ENCODE assay signal across 13 mouse cellular contexts in genomic region chr2:163712473-163712872, GRCm38 (mm10). TPM values are rescaled to one million over a fixed set of nuclear protein-coding genes. Genes with fewer than 3 reads are reported as not detected.
A peak's percentile ranks its signal among the peaks of the same experiment; 100 is the strongest.
DNase-seq lines count a peak whose midpoint lies in the region; ATAC-seq and TF ChIP-seq lines count a peak whose summit lies in the region.
"Had no signal": no experiment of that assay in that cellular context is flagged by ENCODE, and none has a peak within 500 bp of the region (broad histone marks: within the 10 kb centered on the region; RNA-seq: fewer than 3 reads in every experiment).

No protein-coding gene starts in this region.

- no peak for ATAC-seq in embryonic facial prominence, embryonic 12.5 days (ENCODE audit: insufficient number of reproducible peaks, insufficient read depth, low FRiP score, low TSS enrichment)
- no peak for ATAC-seq in kidney, postnatal 0 days (replicated peaks; ENCODE audit: low FRiP score, low read depth)
- ATAC-seq in common myeloid progenitor, adult 5-6 weeks (replicated peaks; ENCODE audit: low read depth, poor library complexity, severe bottlenecking), result peak; percentile 33
- ATAC-seq: hindbrain, embryonic 16.5 days had no signal

- no peak overlapping the region for H3K4me2 ChIP-seq in embryonic facial prominence, embryonic 12.5 days (replicated peaks)
- H3K4me2 ChIP-seq in kidney, postnatal 0 days (ENCODE audit: low read length), result no peak overlapping the region
- H3K4me2 ChIP-seq: limb, embryonic 12.5 days had no signal

- no peaks in the 10 kb centered on the region for H3K9me3 ChIP-seq in embryonic facial prominence, embryonic 12.5 days
- no peaks in the 10 kb centered on the region for H3K9me3 ChIP-seq in embryonic facial prominence, embryonic 10.5 days
- no peaks in the 10 kb centered on the region for H3K9me3 ChIP-seq in kidney, postnatal 0 days (replicated peaks; ENCODE audit: low read length)
- H3K9me3 ChIP-seq: limb, embryonic 12.5 days had no signal

- no peak for TF ChIP-seq CTCF in kidney, postnatal 0 days (IDR thresholded peaks at IDR 0.05; ENCODE audit: low read depth)
- TF ChIP-seq CTCF in olfactory bulb, adult 2 months (IDR thresholded peaks at IDR 0.05; ENCODE audit: insufficient read depth, low read depth, low read length), result no peak

- WGBS in embryonic facial prominence, embryonic 12.5 days, result 74% methylated on average over 7 of the region's 7 CpGs
- 74% methylated on average over 7 of the region's 7 CpGs for WGBS in embryonic facial prominence, embryonic 10.5 days
- WGBS in kidney, postnatal 0 days, result 67% methylated on average over 7 of the region's 7 CpGs
- 49% methylated on average over 7 of the region's 7 CpGs for WGBS in olfactory bulb, adult 2 months

- peaks cover 13% of the 10 kb centered on the region for H3K4me1 ChIP-seq in embryonic facial prominence, embryonic 12.5 days
- H3K4me1 ChIP-seq in embryonic facial prominence, embryonic 10.5 days, result peaks cover 19% of the 10 kb centered on the region
- H3K4me1 ChIP-seq in kidney, postnatal 0 days (replicated peaks; ENCODE audit: insufficient read depth, low read length), result 0 out of 2 replicates have a peak, but pooled peaks cover 4% of the 10 kb centered on the region
- H3K4me1 ChIP-seq in olfactory bulb, adult 2 months (ENCODE audit: control insufficient read depth, insufficient read depth, low read length), result peaks cover 32% of the 10 kb centered on the region

- no peaks in the 10 kb centered on the region for H3K36me3 ChIP-seq in embryonic facial prominence, embryonic 12.5 days
- H3K36me3 ChIP-seq in embryonic facial prominence, embryonic 10.5 days (replicated peaks), result peaks cover 23% of the 10 kb centered on the region
- H3K36me3 ChIP-seq in kidney, postnatal 0 days (ENCODE audit: insufficient read depth, low read length), result no peaks in the 10 kb centered on the region

- H3K4me3 ChIP-seq in embryonic facial prominence, embryonic 12.5 days, result no peak overlapping the region
- no peak overlapping the region for H3K4me3 ChIP-seq in embryonic facial prominence, embryonic 10.5 days
- H3K4me3 ChIP-seq in kidney, postnatal 0 days (replicated peaks; ENCODE audit: low read depth, low read length), result no peak overlapping the region
- H3K4me3 ChIP-seq in olfactory bulb, adult 2 months (ENCODE audit: insufficient read depth, low read depth, low read length), result no peak overlapping the region
- H3K4me3 ChIP-seq: limb, embryonic 12.5 days had no signal

- no peak for TF ChIP-seq POLR2A in olfactory bulb, adult 2 months (IDR thresholded peaks at IDR 0.05; ENCODE audit: insufficient read depth, low read depth, low read length)

- peak overlapping the region; percentile 11; the same call in 1 of the 2 replicates for H3K9ac ChIP-seq in embryonic facial prominence, embryonic 12.5 days
- no peak overlapping the region for H3K9ac ChIP-seq in kidney, postnatal 0 days (ENCODE audit: low read depth, low read length)
- H3K9ac ChIP-seq: limb, embryonic 12.5 days had no signal

- H3K27me3 ChIP-seq in embryonic facial prominence, embryonic 12.5 days, result no peaks in the 10 kb centered on the region
- H3K27me3 ChIP-seq in embryonic facial prominence, embryonic 10.5 days (replicated peaks; ENCODE audit: low read depth, poor library complexity, severe bottlenecking), result no peaks in the 10 kb centered on the region
- no peaks in the 10 kb centered on the region for H3K27me3 ChIP-seq in kidney, postnatal 0 days (ENCODE audit: insufficient read depth, low read length)
- H3K27me3 ChIP-seq: limb, embryonic 12.5 days had no signal

- H3K27ac ChIP-seq in embryonic facial prominence, embryonic 12.5 days, result no peak overlapping the region
- no peak overlapping the region for H3K27ac ChIP-seq in embryonic facial prominence, embryonic 10.5 days (replicated peaks)
- 0 out of 2 replicates have a peak overlapping the region, but pooled peaks have one; percentile 65 for H3K27ac ChIP-seq in kidney, postnatal 0 days
- H3K27ac ChIP-seq in olfactory bulb, adult 2 months (ENCODE audit: insufficient read depth, low read depth, low read length), result peak overlapping the region; percentile 37
- H3K27ac ChIP-seq: limb, embryonic 12.5 days had no signal

- DNase-seq in embryonic facial prominence, embryonic 10.5 days (ENCODE audit: low spot score), result no peak
- DNase-seq in kidney, postnatal 0 days (ENCODE audit: low spot score), result no peak
- DNase-seq in kidney, postnatal 25 days, result no peak
- no peak for DNase-seq in cerebellum, adult 9-11 months
- no peak for DNase-seq in cerebellum, postnatal 10 days
- DNase-seq: adrenal gland, adult 8-10 months; cerebellum, postnatal 14 days; right cerebral cortex, postnatal 25 days had no signal

RNA-seq across cellular contexts. Expression of gene Ada, which starts 37.6 kb away (rescaled TPM):
- polyA plus RNA-seq in embryonic facial prominence, embryonic 12.5 days (2016; fragmentation: Nextera tagmentation; extraction: Ambion mirVana), result 6.9 and 8.6 TPM in 2 replicates
- 9.7 and 11.1 TPM in 2 replicates for polyA plus RNA-seq in embryonic facial prominence, embryonic 10.5 days (2016; fragmentation: Nextera tagmentation; extraction: Ambion mirVana)
- polyA plus RNA-seq in kidney, postnatal 0 days (2015; fragmentation: Nextera tagmentation; extraction: Ambion mirVana), result 7.7 and 9.8 TPM in 2 replicates
- total RNA-seq in common myeloid progenitor, adult 5-6 weeks (2017), result 16.9 and 17.6 TPM in 2 replicates
- not detected in 2 replicates for polyA plus RNA-seq in olfactory bulb, adult 2 months (2012; ENCODE audit: insufficient read depth, insufficient read length, low replicate concordance, missing spikeins)

RNA-seq across cellular contexts. Expression of gene Pkig, which starts 54.3 kb away (rescaled TPM):
- polyA plus RNA-seq in embryonic facial prominence, embryonic 12.5 days (2016; fragmentation: Nextera tagmentation; extraction: Ambion mirVana), result 119 and 128 TPM in 2 replicates
- polyA plus RNA-seq in embryonic facial prominence, embryonic 10.5 days (2016; fragmentation: Nextera tagmentation; extraction: Ambion mirVana), result 189 and 194 TPM in 2 replicates
- 179 and 198 TPM in 2 replicates for polyA plus RNA-seq in kidney, postnatal 0 days (2015; fragmentation: Nextera tagmentation; extraction: Ambion mirVana)
- total RNA-seq in common myeloid progenitor, adult 5-6 weeks (2017), result 44.8 and 45.5 TPM in 2 replicates
- polyA plus RNA-seq in olfactory bulb, adult 2 months (2012; ENCODE audit: insufficient read depth, insufficient read length, low replicate concordance, missing spikeins), result not detected in 2 replicates

Comparison
In these comparisons a context has a peak if more than half of its experiments do, and no peak if none do; other contexts are left out.
1. H3K27ac ChIP-seq: peak in kidney, postnatal 0 days (single experiment) and olfactory bulb, adult 2 months (single experiment); none in embryonic facial prominence, embryonic 12.5 days (single experiment) and embryonic facial prominence, embryonic 10.5 days (single experiment).
2. RNA of gene Pkig, which starts 54.3 kb away (polyA plus RNA-seq): 189 to 194 TPM in embryonic facial prominence, embryonic 10.5 days, 179 to 198 TPM in kidney, postnatal 0 days and 119 to 128 TPM in embryonic facial prominence, embryonic 12.5 days; not detected in olfactory bulb, adult 2 months; every median in the first group is over 100 times any median in the second.